Mouse (Mus musculus): ENCODE measurements around the gene Hist1h4a.
"Not testable (repeated sequence)": the region's sequence is repeated elsewhere in the genome, so short reads cannot be mapped to it uniquely, and the experiment has no call there.

Gene Hist1h4a

DNA sequence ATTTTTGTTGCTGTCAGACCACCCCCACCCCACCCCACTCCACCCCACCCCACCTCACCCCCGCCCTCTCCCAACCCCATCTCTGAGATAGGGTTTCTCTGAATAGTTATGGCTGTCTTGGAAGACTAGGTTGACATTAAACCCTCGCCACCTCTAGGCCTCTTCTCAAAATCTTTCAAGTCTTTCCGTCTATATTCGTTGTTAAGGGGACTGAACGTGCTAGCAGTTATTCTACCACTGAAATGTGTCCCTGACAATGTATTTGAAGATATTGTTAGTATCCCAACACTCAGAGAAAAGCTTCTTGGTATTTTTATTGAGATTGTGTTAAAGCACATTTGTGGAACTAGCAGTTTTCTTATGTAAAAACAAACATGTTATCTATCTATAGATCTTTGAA is 20.1 kb downstream of the Hist1h4a start:
- DNase-seq: no peak

DNA sequence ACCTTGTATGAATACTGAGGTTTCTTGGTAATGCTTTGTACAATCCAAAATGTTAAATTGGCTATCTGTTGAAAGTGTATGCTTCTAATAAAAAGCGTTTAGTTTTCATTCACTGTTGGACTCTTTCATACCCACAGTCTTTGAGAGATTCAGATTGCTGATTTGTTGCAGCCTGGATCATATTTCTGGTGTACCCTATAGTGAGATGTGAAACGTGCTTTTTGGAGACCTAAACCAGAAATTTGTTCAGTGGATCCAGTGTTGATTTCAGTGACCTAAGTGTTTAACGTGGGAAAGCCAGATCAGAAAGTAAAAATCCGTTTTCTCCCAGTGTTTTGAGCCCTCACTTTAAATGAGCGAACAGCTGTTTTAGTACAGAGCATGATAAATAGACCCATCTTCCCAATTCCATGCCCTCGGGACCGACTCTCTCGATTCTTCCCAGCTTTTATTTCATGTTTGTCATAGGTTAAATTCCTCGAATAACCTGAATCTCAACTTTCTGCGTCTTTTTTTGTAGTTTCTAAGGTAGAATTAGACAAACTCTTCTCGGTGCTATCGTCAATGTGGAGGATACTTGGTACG is 20.7 kb downstream of the Hist1h4a start:
- DNase-seq: no peak

DNA sequence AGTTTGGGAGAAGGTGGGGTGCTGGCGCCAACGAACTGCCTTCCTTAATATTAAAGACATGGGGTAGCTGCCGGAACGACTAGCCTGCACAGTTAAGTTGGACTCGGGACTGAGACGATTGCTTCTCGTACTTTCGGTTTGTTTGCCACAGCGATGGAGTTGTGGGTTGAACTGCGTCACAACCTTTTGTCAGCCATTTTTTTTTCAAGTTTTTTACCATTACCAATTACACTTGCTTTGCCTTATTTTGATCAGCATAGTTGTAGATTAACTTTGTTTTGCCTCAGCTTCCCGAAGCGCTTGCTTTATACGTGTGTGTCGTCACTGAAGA is 21.1 kb downstream of the Hist1h4a start:
- no peak for DNase-seq

DNA sequence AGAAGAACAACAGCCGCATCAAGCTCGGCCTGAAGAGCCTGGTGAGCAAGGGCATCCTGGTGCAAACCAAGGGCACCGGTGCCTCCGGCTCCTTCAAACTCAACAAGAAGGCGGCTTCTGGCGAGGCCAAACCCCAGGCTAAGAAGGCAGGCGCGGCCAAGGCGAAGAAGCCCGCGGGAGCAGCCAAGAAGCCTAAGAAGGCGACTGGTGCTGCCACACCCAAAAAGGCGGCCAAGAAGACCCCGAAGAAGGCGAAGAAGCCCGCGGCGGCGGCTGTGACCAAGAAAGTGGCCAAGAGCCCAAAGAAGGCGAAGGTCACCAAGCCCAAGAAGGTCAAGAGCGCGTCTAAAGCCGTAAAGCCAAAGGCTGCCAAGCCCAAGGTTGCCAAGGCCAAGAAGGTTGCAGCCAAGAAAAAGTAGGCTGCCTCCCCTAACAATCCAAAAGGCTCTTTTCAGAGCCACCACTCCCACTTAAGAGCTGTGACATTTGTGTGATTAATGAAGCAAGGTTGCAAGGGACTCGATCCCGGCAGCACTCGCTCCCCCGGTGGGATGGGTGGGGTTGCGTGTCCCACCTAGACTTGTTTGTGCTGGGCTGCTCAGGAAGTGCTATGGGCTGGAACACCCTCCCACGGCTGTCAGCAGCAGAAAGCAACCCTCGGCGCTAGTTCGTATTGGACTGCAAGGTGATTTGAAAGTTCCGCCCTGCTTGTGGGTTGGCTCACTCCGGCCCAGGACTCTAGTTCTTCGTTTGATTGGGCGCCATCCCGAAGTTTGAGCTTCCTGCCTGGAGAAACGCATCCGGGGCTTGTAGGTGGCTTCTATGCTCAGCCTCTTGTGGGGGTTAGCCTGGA is 21.7 kb downstream of the Hist1h4a start:
- peak; percentile 97 for DNase-seq

DNA sequence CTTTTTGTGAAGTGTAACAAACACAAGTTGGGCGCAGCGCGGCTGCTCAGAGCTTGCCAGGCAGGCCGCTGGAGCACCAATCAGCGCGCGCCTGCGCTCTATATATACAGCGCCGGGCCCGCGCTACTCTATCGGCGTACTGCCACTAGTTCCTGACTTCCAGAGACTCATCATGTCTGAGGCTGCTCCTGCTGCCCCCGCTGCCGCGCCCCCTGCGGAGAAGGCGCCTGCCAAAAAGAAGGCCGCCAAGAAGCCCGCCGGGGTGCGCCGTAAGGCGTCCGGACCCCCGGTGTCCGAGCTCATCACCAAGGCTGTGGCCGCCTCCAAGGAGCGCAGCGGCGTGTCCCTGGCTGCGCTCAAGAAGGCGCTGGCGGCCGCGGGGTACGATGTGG is 22.4 kb downstream of the Hist1h4a start, which contains the start of gene Hist1h1c:
Gene Hist1h1c, plus strand, starts transcription at position 132 of the 392 bp plus-strand sequence.
- DNase-seq: peak; percentile 88 to 90

DNA sequence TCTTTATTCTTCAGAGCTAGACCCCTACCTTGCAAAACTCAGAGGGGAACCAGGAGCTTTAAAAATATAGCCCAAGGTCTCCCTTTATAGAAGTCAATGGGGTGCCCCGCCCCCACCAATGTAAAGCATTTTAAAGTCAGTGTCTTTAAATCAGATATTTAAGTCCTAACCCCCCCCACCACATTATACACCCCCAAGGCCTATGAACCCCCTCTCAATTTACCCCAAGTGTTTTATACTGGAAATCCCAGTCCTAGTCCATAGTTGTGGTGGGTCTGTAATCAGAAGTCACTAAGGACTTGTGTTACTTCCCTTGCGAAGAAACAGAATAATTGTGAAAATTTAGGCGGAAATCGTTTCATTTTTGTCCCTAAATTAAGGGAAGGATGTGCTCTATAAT is 23.0 kb downstream of the Hist1h4a start:
- DNase-seq: no peak

DNA sequence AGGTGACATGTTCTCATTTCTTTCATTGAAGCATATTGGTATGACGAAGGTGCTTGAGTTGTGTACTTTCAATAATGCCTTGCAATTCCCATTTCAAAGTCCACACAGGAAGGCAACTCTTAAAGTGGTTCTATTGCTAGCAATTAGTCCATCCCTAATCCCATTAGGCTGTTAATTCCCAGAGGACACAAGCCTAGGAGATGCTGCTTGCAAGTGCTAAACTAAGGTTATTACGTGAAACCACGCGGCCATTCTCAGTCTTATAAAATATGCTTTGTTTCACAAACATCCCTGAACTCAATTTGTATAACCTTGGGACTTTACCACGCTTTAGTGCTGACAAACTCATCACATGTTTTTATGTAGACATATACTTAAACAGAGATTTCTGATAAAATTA is 23.9 kb downstream of the Hist1h4a start:
- no peak for DNase-seq

DNA sequence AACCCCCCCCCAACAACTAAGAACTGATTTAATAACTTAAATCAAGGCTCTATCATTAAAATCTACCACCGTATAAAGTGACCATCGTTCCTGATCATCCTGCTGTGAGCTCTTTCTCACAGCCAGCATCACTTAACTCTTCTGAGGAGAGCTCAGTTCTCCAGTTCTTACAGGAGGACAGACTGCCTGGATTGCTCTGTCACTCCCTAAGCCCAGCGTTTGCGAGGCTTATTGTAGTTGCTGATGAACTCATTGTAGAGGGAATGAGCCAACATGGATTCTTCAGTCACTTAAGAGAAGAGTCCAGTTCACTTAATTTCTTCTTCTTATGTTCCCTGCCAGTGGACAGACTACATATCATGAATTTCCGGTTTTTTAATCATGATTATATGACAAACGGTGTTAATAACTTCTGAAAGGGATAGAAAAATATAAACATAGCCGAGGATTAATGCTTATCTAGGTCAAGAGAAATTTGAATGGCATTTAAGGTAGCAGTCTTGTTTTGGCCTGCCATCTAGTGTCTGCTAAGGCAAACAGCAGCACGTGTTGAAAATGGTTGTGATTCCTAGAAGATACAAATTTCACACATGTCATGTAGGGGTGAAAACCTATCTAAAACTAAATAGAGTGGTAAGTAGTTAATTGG is 28.8 kb downstream of the Hist1h4a start:
- peak in 1 of 2 experiments; percentile 28 for DNase-seq

DNA sequence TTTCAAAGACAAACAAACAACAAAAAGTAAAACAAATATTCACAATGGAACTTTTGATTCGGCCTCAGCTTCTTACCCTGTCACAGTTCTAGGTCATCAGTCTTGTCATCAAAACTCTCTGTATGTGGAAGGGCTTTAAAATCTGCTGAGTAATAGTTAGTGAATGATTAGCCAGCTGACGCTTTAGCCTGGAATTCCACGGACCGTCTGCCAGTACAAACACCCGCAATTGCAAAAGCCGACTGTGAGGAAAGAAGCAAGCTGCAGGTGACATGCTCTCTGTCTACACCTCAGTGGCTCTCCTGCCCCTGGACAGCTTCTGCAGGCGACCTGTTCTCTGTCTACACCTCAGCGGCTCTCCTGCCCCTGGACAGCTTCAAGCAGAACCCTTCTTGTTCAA is 30.6 kb downstream of the Hist1h4a start:
- peak; percentile 68 to 80 for DNase-seq

DNA sequence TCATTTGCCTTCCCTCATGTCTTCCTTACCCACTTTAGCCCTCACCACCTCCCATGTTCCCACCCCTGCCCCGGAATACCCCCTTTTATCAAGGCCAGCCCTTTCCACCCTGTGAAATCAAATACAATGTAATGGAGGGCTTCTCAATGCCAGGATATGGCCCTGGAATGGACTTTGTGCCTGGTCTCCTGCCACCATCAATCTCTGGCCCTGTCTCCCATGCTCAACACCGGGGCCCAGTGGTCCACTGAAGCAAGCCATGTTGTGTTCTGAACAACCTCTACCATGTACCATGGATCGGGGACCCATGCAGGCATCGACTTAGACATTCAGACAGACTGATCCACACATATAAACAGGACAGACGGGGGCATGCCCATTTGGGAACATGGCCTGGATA is 31.3 kb downstream of the Hist1h4a start:
- no peak for DNase-seq

DNA sequence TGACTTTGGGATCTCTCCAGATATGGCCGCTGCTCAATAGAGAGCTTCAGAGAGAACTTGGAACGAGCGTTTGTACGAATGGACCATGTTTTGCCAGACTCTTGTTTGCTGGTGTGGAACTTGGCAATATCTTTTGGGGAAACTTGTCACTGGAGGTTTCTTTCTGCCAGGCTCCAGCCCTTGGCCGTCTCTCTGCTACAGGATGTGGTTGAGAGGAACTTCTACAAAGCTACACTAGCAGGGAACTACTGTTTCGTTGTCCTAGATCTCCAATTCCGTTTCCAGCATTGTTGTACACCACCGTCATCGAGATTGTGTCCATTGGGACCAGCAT is 31.9 kb downstream of the Hist1h4a start:
- no peak for DNase-seq

DNA sequence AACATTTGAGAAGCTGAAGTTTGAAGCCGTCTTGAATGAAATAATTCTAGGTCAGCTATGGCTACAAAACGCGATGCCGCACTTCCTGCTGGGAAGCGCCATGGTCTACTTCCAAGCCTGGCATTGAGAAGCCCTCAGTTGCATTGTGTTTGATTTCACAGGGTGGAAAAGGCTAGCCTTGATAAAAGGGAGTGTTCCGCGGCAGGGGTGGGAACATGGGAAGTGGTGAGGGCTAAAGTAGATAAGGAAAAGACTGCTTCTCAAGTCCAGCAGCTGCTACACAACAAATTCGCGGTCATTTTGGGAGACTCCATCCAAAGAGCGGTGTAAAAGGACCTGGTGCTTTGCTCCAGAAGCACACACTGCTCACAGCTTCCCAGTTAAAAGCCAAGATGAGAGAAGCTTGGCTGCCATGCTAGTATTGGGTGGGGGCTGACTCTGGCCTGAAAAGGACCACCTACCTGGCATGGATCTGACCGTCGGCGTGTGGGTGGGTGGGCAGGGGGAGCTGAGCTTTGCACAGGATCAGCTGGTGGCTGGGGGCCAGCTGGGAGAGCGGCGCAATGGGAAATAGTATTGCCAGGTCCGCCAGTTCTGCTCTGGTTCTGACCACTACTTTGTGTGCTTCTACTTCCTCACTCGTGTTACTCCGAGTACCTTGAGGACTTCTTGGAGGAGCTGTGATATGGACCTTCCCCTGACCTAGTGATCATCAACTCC is 32.4 kb downstream of the Hist1h4a start:
- DNase-seq: no peak

DNA sequence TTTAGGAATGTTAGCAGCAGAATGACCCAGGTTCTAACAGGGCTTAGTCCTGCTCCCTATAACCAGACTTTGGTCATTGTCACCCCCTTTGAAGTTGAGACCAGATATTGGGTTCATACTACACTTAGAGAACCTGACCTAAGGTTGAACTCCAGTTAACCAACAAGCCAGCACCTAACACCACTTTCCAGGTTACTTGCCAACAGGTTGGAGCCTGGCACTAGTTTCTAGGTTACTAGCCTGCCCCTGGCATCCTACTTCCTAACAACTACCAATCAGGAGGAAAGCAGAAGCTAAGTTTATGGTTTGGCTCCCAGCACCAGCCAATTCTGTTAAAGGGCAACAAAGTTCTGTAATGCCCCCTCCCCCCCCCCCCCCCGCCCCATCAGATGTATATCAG is 35.8 kb downstream of the Hist1h4a start:
- no peak for DNase-seq

DNA sequence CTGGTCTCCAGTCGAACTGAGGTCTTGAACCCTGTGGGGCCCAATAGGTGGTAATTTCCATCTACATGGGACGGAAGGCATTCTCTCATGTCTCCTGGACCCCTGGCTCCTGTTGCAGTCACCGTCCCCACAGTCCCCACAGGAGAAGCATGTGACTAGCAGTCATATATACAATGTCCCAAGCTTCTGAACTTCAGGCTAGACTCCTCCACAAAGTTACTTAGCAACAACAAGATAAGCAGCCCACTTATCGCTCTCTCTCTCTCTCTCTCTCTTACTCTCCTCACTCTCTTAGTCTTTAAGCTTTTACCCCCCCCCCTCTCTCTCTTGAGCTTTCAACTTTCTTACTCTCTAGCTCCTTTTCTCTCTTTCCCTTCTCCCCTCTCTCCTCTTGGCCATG is 36.8 kb downstream of the Hist1h4a start:
- no peak for DNase-seq

DNA sequence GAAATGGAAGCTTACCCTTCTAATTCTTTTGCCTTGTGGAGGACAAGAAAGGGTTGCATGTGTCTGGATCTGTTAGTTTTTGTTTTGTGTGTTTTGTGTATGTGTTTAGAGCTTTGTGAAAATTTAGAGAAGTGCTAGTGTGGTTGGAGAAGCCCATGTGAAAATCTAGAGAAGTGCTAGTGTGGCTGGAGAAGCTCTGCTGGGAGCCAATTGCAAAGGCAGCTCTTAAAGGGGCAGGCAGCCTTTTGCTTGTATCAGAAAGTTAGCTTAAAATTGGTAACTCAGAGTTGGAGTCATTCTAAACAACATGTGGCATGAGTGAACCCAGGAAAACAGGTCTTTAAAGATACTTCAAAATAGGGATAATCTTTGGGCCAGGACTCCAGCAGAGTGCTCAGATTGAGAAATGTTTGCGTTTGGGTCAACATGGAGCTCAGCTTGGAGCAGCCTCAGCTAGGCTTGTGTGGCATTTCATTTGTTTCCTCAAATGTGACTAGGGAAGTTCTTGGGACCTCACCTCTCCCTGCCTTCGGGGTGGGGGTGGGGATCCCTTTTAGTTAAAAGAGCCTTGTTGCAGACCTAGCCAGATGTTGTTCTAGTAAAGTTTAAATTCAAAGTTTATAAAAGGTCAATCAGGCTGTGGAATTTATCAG is 43.3 kb downstream of the Hist1h4a start:
- not testable (repeated sequence) for DNase-seq

DNA sequence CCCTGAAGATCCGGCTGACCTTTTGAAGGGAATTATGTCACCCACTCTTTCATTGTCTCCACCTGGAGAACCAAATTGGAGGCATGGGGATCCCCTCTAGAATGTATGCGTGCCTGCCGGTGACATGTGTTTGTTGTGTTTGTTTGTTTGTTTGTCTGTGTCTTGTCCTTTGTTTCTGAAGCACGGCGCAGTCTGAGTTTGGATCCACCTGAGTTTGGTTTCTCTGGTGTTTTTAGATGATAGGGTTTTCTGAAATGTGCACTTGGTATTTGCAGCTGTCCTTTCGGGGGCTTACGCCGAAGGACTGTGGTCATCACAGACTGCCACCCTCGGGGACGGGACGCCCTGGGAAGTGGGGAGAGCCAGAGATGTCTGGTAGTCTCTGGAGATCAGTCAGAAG is 43.9 kb downstream of the Hist1h4a start:
- DNase-seq: no peak

DNA sequence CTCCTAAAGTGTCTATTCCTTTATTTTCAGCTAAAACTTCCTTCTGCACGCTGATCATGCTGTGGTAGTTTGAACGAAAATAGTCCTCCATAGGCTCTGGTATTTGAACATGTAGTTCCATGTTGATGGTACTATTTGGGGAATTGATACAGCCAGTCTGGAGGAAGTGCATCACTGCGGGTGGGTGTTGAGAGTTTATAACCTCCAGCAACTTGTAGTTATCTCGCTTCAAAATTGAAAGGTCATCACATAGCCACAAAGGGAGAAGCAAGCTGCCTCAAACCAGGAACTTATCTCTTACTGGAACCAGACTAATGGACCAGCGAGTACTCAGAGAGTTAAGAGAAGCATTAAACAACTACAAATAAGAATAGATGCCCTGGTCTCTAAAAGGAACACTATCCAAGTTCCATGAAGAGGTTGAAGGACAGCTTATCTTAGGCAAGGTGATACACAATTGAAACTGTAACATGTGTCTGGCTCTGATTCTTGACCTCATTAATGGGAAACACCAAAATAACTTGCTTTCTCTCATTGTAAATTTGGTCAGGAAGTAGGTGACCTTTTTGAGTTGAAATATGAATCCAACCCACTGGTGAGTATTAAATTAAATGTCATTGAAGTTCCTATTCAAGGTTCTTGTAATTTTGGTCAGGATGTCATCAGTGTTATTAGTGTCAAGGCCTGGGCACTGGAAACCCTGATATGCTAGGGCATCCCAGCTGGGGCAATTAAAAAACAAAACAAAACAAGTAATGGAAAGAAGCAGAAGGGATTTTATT is 44.6 kb downstream of the Hist1h4a start:
- no peak for DNase-seq
